Mouse (Mus musculus): Measurements from ENCODE around the gene Hmgxb4.

- TF ChIP-seq TBP (conservative IDR thresholded peaks at IDR 0.05; ENCODE audit: low read depth, low read length) (no peak), CTCF (conservative IDR thresholded peaks at IDR 0.05 in 1 of 2, IDR thresholded peaks at IDR 0.05 in 1 of 2; ENCODE audit: low read depth in 2 of 2, low read length in 2 of 2) (no peak), ZC3H11A (IDR thresholded peaks at IDR 0.05; ENCODE audit: low read depth, low read length) (no peak), KAT2A (IDR thresholded peaks at IDR 0.05; ENCODE audit: insufficient replicate concordance, low read length) (no peak), ETS1 (conservative IDR thresholded peaks at IDR 0.05; ENCODE audit: low read depth, low read length) (no peak)
These were observed 60.2 kb downstream of the Hmgxb4 start for GRCm38 (mm10) chr8:75053342-75053741.

All from CH12.LX (cell line).